Mouse (Mus musculus) forebrain, embryonic 11.5 days (tissue): ENCODE results near the gene Slc25a42. TPM values are rescaled to one million over a fixed set of nuclear protein-coding genes. Genes with fewer than 3 reads are reported as not detected.

Experiments used
- ATAC-seq: fragments of 200-750 bp; cut with Nextera tagmentation; replicated peaks from 2 replicates; pipeline ENCODE4 v1.8.0; 2017; ENCODE audit warnings: moderate TSS enrichment; ENCODE audit not compliant: low FRiP score
- DNase-seq: peaks from one replicate; pipeline ENCODE4 v3.0.0-alpha.2; 2017; ENCODE audit warnings: low spot score
- H3K27ac ChIP-seq: fragments of 300-500 bp; sonication (generic); 2 replicates; pipeline ENCODE4 v1.5.1; 2014; ENCODE audit warnings: low read depth, low read length
- H3K27me3 ChIP-seq: fragments of 300-500 bp; sonication (generic); 2 replicates; pipeline ENCODE4 v1.6.1; 2014; ENCODE audit warnings: mild to moderate bottlenecking, low read length, mixed read lengths; ENCODE audit not compliant: control insufficient read depth, insufficient read depth
- H3K36me3 ChIP-seq: fragments of 300-500 bp; sonication (generic); 2 replicates; pipeline ENCODE4 v1.6.1; 2014; ENCODE audit warnings: mild to moderate bottlenecking, low read length, moderate library complexity, mixed read lengths; ENCODE audit not compliant: control insufficient read depth, insufficient read depth
- H3K4me1 ChIP-seq: fragments of 300-500 bp; sonication (generic); replicated peaks from 2 replicates; pipeline ENCODE4 v1.6.1; 2014; ENCODE audit warnings: low read length, mixed read lengths; ENCODE audit not compliant: control insufficient read depth, insufficient read depth
- H3K4me2 ChIP-seq: fragments of 300-500 bp; sonication (generic); 2 replicates; pipeline ENCODE4 v1.6.1; 2014; ENCODE audit warnings: low read depth, mild to moderate bottlenecking, low read length, moderate library complexity, mixed read lengths; ENCODE audit not compliant: severe bottlenecking
- H3K4me3 ChIP-seq: fragments of 300-500 bp; sonication (generic); 2 replicates; pipeline ENCODE4 v1.5.1; 2014; ENCODE audit warnings: low read depth, low read length
- H3K9ac ChIP-seq: fragments of 300-500 bp; sonication (generic); 2 replicates; pipeline ENCODE4 v1.6.1; 2014; ENCODE audit warnings: low read length
- H3K9me3 ChIP-seq: fragments of 300-500 bp; sonication (generic); 2 replicates; pipeline ENCODE4 v1.6.1; 2016; ENCODE audit warnings: low read length, mixed read lengths; ENCODE audit not compliant: control insufficient read depth
- WGBS: fragments of 180-500 bp; shearing (Covaris S2); extraction: QIAGEN DNeasy Blood & Tissue Kit; methylation state at CpG from one replicate; pipeline ENCODE4 v1.1.7; 2014; 5-methylcytosine and 5-hydroxymethylcytosine counted together
- polyA plus RNA-seq: library from polyadenylated mRNA; unstranded; fragments of >200 nt; fragmentation: Nextera tagmentation; extraction: Ambion mirVana; gene quantifications from 2 replicates; pipeline ENCODE4 v1.2.1, GENCODE M21; 2014

Slc25a42 gene
- polyA plus RNA-seq, 1 experiment from 2014 or later, result 1.9 TPM

DNA sequence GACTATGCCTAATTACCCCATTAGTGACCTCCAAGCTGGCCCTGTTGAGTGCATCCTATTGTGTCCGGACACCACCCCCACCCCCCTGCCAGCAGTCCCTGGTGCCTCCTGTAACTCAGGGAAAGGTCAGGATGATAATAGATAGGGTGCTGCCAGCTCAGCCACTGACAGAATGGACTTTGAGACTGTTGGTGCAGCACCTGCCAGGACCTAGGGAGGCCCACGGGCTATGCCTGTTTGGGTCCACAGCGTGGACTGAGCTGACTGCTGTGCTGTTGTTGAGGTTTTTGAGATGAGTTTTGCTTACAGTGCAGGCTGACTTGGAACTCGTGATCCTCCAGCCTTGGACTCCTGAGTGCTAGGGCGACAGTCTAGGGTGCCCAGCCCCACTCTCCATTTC lies 18.9 kb downstream of the Slc25a42 start:
- H3K9ac ChIP-seq, result no peak overlapping the region
- no peaks in the 10 kb centered on the region for H3K36me3 ChIP-seq
- WGBS, result 78% methylated on average over 5 of the region's 5 CpGs
- H3K27ac ChIP-seq, result no peak overlapping the region
- no peak overlapping the region for H3K4me2 ChIP-seq
- H3K9me3 ChIP-seq, result no peaks in the 10 kb centered on the region
- no peaks in the 10 kb centered on the region for H3K4me1 ChIP-seq
- ATAC-seq (no peak), DNase-seq (no peak)
- no peaks in the 10 kb centered on the region for H3K27me3 ChIP-seq
- no peak overlapping the region for H3K4me3 ChIP-seq

DNA sequence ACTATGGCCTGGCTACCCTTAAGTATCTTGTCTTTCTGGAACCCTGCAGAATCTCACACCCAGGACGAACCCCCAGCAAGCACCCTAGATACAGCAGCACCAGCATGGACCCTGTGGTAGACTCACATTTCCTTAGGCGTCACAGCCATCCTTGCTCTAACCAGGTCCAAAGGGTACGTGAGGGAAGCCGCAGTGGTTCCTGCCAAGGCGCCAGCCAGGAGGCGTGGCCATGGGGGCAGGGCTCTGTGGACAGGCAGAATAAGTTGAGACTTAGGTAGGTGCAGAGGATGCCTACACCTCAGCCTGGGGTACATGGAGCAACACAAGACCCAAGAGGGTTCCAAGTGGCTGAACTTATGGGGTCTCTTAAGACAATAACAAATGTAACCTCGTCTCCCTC lies 23.4 kb downstream of the Slc25a42 start:
- no peaks in the 10 kb centered on the region for H3K4me1 ChIP-seq
- no peak overlapping the region for H3K4me2 ChIP-seq
- no peaks in the 10 kb centered on the region for H3K9me3 ChIP-seq
- H3K36me3 ChIP-seq, result no peaks in the 10 kb centered on the region
- no peak overlapping the region for H3K27ac ChIP-seq
- H3K4me3 ChIP-seq, result no peak overlapping the region
- 71% methylated on average over 7 of the region's 7 CpGs for WGBS
- DNase-seq (no peak), ATAC-seq (no peak)
- H3K27me3 ChIP-seq, result no peaks in the 10 kb centered on the region
- H3K9ac ChIP-seq, result no peak overlapping the region

DNA sequence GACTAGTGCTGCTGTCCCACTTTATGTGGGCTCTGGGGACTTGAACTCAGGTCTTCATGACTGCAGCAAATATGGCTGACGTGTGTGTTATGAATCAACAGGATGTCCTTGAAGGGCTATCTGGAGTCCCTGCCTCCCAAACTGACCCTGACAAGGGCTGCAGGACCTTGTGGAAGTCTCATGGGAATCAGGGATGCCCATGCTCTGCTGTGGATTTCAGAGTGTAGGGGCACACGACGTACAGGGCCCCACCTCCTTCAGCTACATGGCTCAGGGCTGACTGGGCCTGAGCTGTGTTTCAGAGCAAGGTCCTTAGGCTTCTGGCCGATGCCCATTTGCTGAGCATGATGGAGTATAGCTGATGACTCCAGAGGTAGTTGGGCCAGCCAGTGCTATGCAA lies 28.9 kb downstream of the Slc25a42 start:
- H3K36me3 ChIP-seq, result no peaks in the 10 kb centered on the region; the same call in 1 of the 2 replicates
- ATAC-seq (no peak), DNase-seq (no peak)
- H3K27ac ChIP-seq, result no peak overlapping the region
- no peaks in the 10 kb centered on the region for H3K27me3 ChIP-seq
- H3K9ac ChIP-seq, result no peak overlapping the region
- no peak overlapping the region for H3K4me2 ChIP-seq
- H3K4me1 ChIP-seq, result no peaks in the 10 kb centered on the region
- 82% methylated on average over 4 of the region's 4 CpGs for WGBS
- H3K9me3 ChIP-seq, result no peaks in the 10 kb centered on the region
- H3K4me3 ChIP-seq, result no peak overlapping the region

DNA sequence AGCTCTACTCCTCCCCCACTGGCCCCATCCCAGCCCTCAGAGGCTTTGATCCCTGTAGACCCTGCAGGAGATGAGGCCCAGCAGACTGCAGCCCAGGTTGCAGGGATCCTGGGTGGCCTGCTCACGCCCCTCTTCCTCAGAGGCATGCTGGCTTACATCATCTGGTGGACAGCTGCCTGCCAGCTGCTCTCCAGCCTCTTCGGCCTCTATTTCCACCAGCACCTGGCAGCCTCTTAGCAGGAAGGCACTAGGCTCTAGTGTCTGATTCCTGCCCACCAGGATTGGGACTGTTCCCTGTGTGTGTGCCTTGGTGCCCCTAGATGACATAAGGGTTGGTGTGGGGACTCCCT lies 30.2 kb downstream of the Slc25a42 start:
- H3K9me3 ChIP-seq, result no peaks in the 10 kb centered on the region
- no peak overlapping the region for H3K9ac ChIP-seq
- no peak overlapping the region for H3K4me2 ChIP-seq
- DNase-seq (no peak), ATAC-seq (no peak)
- 74% methylated on average over 2 of the region's 2 CpGs for WGBS
- H3K27me3 ChIP-seq, result no peaks in the 10 kb centered on the region
- H3K36me3 ChIP-seq, result no peaks in the 10 kb centered on the region; the same call in 1 of the 2 replicates
- H3K4me3 ChIP-seq, result no peak overlapping the region
- no peak overlapping the region for H3K27ac ChIP-seq
- H3K4me1 ChIP-seq, result no peaks in the 10 kb centered on the region

DNA sequence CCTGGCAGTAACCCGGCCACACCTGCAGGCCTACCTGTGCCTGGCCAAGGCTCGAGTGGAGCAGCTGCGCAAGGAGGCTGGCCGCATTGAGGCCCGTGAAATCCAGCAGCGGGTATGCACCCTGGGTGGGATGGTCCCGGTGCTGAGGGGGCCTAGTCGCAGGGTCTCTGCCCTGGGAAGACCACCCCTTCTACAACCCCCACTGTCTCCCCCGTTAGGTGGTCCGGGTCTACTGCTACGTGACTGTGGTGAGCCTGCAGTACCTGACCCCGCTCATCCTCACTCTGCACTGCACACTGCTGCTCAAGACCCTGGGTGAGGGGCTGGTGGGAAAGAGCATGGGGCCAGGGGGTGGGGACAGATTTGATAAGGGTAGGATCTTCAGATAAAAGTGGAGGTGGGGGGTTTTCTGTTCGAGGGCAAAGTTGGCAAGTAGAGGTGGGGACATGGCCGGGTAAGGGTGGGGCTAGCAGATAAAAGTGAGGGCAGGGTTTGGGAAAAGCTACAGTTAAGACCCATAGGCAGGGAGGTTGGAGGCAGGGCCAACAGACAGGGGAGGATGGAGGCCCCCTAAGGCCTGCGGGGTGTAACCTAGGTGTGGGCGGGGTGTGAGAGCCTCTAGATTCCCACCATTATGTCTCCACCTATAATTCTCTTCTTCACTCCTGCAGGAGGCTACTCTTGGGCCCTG lies 30.7 kb downstream of the Slc25a42 start:
- DNase-seq (no peak), ATAC-seq (no peak)
- no peak overlapping the region for H3K4me3 ChIP-seq
- no peak overlapping the region for H3K9ac ChIP-seq
- no peaks in the 10 kb centered on the region for H3K9me3 ChIP-seq
- WGBS, result 92% methylated on average over 16 of the region's 16 CpGs
- no peak overlapping the region for H3K4me2 ChIP-seq
- no peaks in the 10 kb centered on the region; the same call in 1 of the 2 replicates for H3K36me3 ChIP-seq
- H3K27me3 ChIP-seq, result no peaks in the 10 kb centered on the region
- no peaks in the 10 kb centered on the region for H3K4me1 ChIP-seq
- H3K27ac ChIP-seq, result no peak overlapping the region

DNA sequence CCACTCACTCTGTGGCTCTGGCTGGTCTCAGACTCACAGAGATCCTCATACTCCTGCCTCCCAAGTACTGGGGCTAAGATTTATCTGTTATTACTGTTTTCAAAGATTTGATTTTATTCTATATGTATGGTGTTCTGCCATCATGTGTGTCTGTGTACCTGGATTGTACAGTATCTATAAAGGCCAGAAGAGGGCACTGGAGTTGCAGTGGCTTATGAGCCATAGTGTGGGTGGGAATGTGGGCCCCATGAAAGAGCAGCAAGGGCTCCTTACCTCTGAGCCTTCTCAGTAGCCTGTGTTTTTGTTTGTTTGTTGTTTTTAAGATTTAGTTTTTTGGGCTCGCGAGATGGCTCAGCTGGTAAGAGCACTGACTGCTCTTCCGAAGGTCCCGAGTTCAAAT lies 33.0 kb downstream of the Slc25a42 start:
- Histone ChIP-seq H3K27me3 (no peaks in the 10 kb centered on the region), H3K9me3 (no peaks in the 10 kb centered on the region), H3K36me3 (no peaks in the 10 kb centered on the region; the same call in 1 of the 2 replicates), H3K4me3 (no peak overlapping the region), H3K9ac (no peak overlapping the region), H3K4me2 (no peak overlapping the region), H3K4me1 (no peaks in the 10 kb centered on the region), H3K27ac (no peak overlapping the region)
- 98% methylated on average over 4 of the region's 4 CpGs for WGBS
- DNase-seq, result no peak
- ATAC-seq, result no peak

DNA sequence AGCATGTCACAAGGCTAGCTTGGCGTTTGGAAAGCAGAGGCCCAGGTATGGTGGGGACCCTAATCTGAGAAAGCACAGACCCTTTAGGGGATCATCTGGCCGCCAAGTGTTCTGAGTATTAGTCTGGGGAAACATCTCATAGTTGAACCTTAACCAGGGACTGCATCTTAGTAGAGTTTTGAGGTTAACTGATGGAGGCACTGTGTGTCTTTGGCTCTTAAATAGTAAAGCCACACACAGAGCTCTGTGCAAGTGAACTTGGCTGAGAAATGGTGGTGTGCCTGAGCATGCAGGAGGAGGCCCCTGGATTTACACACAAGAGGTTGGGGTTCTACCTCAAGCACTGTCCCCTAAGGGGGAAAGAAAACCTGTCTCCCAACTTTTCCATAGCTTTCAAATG lies 33.9 kb downstream of the Slc25a42 start:
- DNase-seq (no peak), ATAC-seq (no peak)
- H3K36me3 ChIP-seq, result no peaks in the 10 kb centered on the region; the same call in 1 of the 2 replicates
- H3K9ac ChIP-seq, result no peak overlapping the region
- 93% methylated on average over 2 of the region's 2 CpGs for WGBS
- H3K27me3 ChIP-seq, result no peaks in the 10 kb centered on the region
- H3K9me3 ChIP-seq, result no peaks in the 10 kb centered on the region
- 0 out of 2 replicates have a peak, but pooled peaks cover 3% of the 10 kb centered on the region for H3K4me1 ChIP-seq
- no peak overlapping the region for H3K4me3 ChIP-seq
- no peak overlapping the region for H3K4me2 ChIP-seq
- no peak overlapping the region for H3K27ac ChIP-seq

DNA sequence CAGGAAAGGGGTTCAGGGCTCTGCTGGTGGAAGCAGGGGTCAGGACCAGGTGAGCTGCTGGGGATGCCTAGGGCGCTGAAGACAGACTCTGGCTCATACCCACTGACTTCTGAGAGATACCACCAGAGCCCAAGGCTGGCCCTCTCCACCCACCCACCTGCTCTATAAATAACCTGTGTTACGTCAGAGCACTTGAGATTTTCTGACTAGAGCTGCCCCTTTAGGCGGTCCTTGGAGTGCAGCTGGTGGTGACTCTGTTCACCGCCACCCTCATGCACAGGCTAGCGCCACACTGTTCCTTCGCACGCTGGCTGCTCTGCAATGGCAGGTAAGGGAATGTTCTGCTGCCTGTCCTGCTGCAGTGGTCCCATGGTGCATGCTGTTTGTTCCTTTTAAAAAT lies 38.0 kb downstream of the Slc25a42 start:
- H3K9ac ChIP-seq, result 0 out of 2 replicates have a peak overlapping the region, but pooled peaks have one; percentile 8
- H3K4me3 ChIP-seq, result no peak overlapping the region
- H3K27me3 ChIP-seq, result no peaks in the 10 kb centered on the region
- H3K9me3 ChIP-seq, result no peaks in the 10 kb centered on the region
- H3K36me3 ChIP-seq, result no peaks in the 10 kb centered on the region; the same call in 1 of the 2 replicates
- no peak for DNase-seq
- H3K27ac ChIP-seq, result no peak overlapping the region
- 0 out of 2 replicates have a peak, but pooled peaks cover 5% of the 10 kb centered on the region for H3K4me1 ChIP-seq
- ATAC-seq, result no peak
- 91% methylated on average over 7 of the region's 7 CpGs for WGBS
- H3K4me2 ChIP-seq, result no peak overlapping the region

DNA sequence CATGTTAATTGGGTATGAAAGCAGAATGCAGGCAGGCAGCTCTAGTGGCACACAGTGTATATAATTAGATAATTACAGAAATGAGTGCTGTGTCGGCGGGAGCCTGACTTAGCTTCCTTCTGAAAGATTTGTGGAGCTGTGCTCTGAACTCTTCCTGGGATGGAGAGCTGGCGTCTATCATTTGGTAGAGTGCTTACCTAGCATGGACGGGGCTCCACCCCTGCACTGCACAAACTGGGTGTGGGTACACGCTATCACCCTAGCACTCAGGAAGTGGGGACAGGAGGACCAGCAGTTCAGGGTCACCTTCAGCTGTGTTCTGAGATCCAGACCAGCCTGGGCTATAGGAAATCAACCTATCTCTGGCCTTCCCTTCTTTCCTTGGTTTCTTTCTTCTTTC lies 38.8 kb downstream of the Slc25a42 start:
- no peak for DNase-seq
- 89% methylated on average over 5 of the region's 5 CpGs for WGBS
- Histone ChIP-seq H3K4me2 (no peak overlapping the region; the same call in 1 of the 2 replicates), H3K4me3 (no peak overlapping the region), H3K27ac (no peak overlapping the region), H3K9me3 (no peaks in the 10 kb centered on the region), H3K4me1 (0 out of 2 replicates have a peak, but pooled peaks cover 5% of the 10 kb centered on the region), H3K27me3 (no peaks in the 10 kb centered on the region), H3K9ac (no peak overlapping the region), H3K36me3 (no peaks in the 10 kb centered on the region; the same call in 1 of the 2 replicates)
- ATAC-seq, result no peak
